Mouse (Mus musculus): ENCODE data around the gene Slc37a1.
A peak's percentile ranks its signal among the peaks of the same experiment; 100 is the strongest.

The Slc37a1 gene

DNA sequence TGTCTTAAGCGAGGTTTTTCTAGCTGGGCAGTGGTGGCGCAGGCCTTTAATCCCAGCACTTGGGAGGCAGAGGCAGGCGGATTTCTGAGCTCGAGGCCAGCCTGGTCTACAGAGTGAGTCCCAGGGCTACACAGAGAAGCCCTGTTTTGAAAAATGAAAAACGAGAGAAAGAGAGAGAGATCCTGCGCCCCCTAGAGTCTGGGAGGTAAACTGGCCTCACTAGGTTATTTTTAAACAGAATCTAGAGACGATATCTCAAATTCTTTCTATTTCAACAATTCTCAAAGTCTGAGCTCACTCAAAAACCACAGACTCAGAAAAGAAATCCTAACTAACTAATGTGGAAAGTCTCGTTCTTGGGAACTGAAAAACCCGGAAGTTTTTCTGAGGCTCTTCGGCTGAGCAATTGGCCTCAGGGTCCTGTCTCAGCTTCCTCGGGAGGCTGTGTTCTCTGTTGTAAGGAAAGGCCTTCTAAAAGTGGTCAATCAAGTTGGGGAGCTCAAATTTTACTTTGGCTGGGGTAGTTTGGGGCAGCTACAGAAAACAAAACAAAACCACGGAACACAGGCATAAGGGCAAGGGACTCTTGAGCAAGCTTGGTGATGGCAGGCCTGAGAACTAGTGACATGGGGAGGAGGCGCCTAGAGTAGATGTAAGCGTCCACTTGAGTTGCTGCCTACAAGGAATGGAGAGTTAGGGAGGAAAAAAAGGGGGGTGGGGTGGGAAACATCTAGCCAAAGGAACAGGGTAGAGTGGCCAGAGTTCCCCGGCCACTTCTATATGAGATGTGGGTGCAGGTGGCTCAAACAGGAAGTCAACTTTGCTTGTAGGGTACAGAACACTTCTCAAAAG is 8.0 kb downstream of the Slc37a1 start:
- DNase-seq (ENCODE audit: low spot score), result peak; percentile 39

DNA sequence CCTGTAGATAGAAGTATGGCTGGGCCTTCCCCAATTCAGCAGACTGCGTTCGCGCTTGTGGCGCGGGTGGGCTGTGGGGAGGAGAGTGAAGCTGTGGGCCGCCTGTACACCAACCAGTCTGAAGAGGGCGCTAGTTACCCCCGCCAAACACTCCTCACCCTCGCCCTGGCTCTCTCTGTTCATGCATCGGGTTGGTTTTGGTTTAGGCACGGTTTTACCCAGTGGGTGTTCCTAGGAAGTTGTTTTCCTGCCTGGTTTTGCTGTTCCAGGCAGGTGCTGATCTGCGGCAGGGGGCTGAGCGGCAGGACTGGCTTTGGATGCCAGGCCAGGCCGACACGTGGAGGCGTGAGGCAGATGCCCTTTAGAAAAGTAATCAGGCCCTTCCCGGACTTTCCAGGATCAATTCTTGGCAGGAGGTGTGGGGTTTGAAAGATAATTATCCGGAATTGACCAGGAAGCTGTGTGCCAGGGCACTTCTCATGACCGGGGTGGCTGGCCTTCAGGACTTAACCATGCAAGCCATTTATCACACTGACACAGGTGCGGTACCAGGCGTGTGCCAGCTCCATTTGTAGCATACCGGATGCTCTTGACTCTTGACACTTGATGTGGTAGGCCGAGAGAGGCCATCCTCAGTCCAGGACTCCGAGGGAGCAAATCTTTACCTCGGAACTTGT is 8.8 kb downstream of the Slc37a1 start:
- peak; percentile 66 for DNase-seq (ENCODE audit: low spot score)

DNA sequence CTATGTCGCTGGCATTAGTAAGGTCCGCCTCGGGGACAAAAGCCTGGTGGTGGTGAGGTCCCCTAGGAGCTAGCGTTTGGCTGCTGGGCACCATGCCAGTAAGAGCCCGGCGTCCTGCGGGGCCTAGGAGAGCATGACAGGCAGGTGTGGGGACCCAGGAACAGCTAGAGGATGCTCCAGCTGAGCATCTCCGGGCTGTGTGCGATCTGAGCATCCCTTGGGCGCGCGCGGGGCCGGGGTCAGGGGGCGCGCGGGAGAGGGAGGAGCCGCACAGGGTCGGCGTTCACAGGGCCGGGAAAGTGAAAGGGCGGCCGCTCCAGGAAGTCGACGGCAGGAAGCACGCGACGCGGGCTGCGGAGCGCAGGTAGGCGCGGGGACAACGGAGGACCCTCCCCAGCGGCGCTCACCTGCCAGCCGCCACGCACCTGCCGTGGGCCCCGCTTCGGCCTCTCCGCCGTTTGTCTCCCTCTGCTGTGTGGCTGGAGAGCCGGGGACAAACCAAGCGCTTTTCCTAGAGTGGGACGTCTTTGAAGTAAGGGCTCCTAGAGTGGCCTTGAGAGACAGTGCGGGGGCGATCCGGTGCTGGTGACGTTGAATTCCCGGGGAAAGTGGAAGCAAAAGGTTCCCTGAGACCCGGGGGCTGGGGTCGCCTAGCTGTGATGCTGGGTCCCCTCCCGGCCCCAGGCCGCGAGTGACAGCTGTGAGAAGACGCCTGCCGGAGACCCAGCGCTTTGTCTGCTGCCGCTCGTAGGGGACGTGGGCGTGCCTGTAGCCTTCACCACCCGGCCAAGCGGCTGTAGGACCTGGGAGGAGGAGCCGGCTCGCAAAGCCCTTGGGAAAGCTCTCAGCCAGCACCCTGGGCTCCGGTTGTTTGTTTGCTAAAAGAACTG is 9.5 kb downstream of the Slc37a1 start:
- DNase-seq (ENCODE audit: low spot score), result peak; percentile 80

DNA sequence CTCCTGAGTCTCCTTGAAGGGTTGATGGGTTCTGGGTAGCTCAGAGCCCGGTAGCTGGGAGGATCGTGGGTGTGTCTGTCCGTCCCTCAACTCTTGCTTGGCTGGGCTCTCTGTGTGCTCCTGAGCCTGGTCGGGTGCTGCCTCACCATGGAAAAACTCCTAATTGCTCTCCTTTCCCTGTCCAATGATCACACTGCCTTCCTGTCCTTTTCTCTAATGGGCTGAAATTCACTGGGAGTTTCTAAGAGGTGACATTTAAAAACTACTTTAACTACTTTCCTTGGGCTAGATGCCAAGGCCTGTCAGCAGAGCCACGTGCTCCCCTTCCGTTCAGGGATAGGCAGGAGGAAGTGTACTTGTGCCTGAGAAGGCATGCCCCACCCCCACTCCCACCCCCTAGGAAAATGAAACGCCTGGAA is 10.9 kb downstream of the Slc37a1 start:
- no peak for DNase-seq (ENCODE audit: low spot score)

DNA sequence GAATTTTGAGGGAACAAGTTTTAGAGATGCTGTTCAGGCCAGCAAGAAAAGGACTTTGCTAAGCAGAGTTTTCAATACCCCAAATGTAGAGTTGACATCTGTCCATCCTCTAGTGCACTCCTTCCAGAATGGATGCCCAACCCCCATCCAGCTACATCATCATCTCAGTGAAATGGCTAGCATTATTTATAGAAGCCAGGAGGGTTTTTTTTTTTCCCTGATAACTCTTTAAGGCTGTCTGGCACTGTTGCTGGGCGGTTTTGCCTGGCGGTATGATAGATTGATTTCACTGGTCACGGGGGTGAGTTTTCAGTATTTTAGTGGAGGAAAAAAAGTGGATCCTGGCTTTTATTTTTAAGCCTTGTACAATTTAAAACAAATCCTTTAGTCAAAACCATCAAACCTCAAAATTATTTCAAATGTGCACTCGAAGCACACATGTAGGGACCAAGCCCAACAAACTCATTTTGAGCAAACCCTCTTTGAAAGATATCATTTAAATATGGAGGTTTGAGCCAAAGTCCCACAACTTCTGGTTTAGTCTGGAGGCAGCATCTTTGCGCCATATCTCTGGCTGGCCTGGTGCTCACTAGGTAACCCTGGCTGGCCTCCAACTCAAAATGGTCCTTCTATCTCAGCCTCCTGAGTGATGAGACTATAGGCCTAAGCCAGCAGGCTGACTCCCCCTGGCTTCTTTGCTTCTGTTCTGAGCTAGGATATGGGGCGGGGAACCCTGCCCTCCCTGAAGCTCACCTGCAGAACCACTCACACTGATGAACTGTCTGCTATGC is 12.0 kb downstream of the Slc37a1 start:
- DNase-seq (ENCODE audit: low spot score), result no peak

DNA sequence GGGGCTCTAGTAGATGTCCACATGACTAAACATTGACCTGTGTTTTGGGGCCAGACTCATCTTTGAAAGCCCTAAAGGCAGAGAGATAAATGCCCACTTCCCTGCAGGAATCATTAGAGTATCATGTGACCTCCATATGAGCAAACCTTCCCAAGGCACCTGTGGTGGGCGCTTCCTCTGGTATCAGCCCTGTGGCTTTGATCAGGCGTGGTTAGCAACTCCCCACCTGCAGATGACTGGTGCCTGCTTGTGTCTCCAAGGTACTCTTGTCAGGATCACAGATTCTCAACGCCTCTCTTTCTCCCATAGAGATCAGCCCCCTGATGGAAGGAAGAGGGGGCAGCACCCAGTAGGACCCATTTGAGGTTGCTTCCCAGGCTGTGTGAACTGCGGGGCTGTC is 13.4 kb downstream of the Slc37a1 start:
- DNase-seq (ENCODE audit: low spot score), result no peak

DNA sequence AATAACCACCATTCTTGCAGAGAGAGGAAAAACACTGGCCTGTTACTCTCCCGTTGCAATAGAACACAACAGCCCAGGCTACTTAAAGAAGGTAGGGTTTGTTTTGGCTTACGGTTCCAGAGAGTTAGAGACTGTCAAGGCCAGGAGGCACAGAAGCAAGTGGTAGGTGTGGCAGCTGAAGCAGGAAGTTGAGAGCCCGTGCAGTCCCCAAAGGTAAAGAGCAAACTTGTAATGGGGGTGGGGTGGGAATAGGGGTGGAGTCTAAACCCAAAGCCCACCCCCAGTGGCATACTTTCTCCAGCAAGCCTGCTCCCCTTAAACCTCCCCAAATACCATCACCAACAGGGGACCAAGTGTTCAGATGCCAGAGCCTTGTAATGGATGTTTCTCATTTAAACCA is 14.1 kb downstream of the Slc37a1 start:
- DNase-seq (ENCODE audit: low spot score), result no peak

DNA sequence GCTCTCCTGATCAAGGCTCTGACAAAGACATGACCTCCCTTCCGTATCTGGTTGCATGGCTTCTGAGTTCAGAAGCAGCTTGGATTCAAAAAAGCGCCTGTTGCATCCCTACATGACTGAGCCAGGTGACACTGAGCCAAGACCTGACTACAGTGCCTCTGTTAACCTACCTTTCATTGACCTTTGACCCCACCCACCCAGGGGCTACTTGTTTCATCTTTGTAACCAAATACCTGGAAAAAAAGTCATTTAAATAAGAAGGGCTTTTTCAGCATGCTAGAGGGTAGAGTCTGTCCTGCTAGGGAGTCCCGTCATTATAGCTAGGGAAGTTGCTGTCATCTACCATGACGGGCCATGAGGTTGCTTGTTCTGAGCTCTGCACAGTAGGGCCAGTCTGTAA is 16.8 kb downstream of the Slc37a1 start:
- no peak for DNase-seq (ENCODE audit: low spot score)

DNA sequence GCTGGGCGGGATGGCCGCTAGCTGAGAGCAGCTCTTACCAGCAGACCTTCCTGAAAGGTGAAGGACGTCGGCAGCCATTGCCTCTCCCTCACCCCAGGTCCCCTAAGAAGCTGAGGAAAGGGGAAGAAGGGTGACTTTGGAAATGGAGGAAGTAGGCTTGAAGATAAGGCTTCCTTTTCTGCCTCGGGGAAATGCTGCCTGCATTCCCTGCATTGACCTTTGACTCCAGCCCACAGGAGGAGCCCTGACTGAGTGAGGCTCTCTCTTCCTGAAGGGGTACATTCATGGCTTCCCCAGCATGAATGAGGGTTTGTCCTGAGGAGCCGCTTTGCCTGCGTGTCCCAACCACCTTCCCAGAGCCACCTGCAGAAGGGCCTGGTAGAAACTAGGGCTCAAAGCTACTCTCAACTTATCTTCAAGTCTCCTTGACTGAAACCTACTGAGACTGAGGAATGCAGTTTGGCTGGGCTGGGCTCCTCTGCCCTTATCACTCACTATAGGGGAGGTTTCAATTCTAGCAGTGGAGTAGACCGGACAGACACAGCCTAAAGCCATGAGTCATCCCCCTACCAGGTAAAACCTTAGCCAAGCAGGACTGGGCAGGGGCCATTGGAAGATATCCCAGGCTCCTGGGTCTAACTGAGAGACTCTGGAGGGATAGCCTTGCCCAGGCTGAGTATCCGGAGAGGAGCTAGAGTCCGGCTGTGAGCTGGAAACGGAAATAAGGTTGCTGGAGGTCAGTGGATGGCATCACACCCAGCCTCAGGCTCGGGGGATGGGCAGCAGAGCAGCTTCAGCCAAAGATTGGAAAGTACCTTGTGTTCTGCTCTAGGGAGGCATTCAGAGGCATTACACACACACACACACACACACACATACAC is 18.5 kb downstream of the Slc37a1 start:
- DNase-seq (ENCODE audit: low spot score), result no peak

DNA sequence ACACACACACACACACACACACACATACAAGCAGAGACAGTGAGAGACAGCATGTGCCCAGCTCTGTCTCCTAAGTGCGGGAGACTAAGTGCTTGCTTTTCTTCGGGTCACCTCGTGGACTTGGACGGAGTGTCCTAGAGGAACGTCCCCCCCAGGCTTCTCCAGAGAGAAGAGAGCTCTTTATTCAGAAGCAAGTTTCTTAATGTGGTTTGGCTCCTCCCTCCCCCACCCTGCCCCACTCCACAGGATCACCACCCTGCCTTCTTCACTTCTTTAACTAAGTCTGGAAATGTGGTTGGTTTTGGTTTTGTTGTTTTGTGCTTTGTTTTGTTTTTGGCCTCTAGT is 19.2 kb downstream of the Slc37a1 start:
- DNase-seq (ENCODE audit: low spot score), result no peak

DNA sequence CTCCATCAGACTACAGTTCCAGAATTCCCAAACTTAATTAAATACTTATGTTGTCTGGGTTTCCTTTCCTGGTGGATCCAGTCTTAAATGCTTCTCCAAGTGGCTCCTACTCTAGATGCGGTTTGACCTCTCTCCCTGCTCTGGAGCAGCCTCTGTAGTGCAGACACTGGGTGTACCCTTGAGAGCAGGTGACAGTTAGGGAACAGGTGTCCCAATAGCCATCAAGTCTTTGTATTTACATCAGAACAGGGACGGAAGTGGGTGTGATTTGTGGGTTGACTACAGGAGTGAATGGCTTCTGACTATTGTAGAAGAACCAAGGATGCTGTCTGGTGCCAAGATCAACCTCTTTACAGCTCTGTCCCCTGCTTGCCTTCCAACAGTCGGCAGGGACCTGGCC is 21.2 kb downstream of the Slc37a1 start:
- no peak for DNase-seq (ENCODE audit: low spot score)

DNA sequence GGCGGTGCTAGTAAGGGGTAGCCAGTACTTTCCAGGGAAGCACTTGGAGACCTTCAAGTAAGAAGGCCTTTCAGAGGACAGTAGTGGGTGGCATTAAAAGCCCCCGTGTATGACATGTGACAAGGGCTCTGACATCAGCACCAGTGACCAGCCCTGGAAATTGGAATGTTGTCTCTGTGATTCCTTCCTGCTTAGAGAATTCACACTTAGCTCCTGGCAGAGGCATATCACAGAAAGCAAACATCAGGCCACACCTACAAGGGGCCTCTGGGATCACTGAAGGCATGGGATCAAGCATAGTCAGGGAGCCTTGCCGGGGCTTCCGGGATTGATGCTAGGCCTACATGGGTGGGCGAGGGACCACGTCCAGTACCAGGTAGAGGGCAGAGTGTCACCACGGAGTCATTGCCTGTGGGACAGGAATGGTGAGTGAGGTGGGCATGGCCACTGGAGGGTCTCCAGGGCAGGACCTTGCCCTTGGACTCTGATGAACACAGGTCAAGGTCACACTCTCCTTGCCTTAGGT is 21.8 kb downstream of the Slc37a1 start:
- DNase-seq (ENCODE audit: low spot score), result no peak

DNA sequence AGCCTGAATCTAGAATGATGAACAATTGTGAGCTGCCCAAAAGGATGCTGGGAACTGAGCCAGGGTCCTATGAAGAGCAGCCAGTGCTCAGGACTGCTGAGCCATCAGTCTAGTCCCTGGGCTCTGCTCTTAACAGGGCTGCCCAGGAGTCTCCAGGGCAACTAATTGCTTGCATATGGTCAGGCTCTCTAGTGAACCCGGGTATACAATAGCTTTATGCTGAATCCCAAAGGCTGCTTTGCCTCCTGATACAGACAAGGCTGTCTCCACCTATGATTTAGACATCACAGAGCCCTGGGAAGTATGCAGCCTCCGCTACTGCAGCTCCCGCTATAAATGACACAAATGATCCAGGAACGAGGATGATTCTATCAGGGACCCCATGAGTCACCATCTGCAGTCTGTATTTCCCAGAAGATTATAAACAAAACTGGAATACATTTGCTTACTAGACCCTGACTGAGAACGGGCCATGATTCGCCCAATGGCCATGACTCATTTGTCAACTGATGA is 22.7 kb downstream of the Slc37a1 start:
- no peak for DNase-seq (ENCODE audit: low spot score)

DNA sequence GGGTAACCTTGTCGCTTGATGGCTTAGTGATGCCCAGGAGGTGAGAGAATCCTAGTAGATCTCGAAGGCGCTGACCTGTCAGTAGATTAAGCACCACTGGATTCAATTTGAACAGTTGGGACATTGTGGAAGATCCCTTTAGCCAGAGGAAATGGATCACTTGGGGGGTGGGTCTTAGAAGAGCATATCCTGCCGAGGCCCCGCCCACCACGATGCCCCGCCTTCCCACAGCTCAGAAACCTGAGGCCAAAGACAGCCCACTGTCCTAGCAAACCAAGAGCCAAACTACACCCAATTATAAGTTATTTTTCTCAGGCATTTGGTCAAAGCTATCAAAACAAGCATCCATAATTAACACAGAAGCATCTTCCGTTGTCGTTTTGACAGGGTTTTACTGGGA is 24.5 kb downstream of the Slc37a1 start:
- no peak for DNase-seq (ENCODE audit: low spot score)

DNA sequence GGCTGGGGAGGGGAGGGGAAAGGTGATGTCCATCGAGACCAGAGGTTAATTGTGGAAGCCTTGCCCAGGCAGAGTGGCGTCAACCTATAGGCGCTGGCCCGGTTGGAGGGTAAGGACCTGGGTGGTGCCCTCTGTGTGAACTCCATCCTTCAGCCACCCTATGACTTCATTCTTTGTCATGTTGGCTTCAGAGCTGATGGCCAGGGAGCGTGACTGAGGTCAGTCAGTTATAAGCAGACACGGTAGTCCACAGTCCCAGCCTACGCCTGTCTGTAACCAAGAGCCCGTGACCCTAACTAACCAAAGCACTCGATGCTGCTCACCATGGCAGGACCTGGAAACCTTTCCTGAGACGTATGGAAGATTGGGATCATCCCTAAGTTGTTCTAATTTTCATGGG is 26.1 kb downstream of the Slc37a1 start:
- no peak for DNase-seq (ENCODE audit: low spot score)

DNA sequence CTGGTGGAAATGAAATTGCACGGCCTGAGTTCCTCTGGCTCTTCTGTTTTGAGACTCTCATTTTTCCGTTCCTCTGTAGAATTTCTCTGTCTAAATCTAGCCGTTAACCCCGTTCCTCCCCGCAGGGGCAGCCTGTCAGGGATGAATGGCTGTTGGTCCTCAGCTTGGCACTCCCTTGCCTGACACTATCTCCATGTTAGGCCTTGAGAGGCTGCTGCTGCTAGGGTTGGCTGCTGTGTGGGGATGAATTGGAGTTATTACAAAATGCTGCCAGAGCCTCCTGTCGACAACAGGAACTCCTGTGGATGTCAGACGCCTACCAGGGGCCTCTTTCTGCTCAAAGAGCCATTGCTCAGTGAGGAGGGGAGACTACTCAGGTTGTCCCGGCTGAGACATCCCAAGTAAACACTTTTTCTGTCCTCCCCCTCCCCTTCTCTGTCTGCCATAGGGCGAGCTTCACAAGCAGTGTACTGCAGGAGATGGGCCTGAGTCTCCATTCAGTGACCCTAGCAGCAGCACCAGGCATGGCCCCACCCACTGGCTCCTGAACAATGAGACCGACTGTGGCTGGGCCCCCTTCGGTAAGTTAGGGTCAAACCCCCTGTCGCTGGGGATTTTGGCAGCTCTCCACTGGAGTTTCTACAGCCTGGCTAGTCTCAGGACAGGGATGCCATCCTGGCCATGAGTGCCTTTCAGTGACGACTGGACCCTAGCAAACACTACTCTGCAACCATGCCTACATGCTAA is 28.6 kb downstream of the Slc37a1 start:
- peak; percentile 58 for DNase-seq (ENCODE audit: low spot score)

DNA sequence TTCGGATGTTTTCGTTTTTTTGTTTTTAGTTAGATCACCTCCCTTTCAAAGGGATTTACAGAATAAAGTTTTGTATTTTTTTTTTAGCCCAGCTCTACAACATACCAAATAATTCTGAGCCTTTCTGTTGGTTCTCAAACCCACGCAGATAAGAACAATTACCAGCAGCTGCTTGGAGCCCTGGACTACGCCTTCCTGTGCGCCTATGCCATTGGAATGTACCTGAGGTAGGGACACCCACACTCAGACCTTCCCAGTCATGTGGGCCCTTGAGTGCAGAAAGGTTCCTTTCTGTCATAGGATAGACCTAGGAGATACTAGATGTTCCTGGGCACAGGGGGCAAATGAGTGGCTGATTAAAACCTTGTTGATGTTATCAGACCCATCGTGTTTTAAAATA is 29.4 kb downstream of the Slc37a1 start:
- no peak for DNase-seq (ENCODE audit: low spot score)

DNA sequence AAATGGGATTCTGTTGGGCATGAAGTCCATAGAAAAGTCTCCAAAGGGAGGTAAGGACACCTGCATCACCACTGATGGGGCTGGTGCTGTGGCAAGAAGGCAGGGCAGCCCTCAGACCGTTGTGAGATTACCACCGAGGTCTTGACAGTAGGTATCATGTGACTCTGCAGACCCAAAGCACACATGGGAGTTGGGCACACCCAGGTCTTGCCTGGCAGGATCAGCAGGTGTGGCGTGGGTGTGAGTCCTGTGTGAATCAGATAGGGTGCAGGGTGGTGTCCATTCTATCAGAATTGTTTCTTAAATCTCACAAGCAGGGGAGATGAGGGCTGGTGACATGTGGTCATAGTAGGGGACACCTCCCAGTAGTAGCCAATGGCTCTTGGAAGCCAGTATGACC is 30.4 kb downstream of the Slc37a1 start:
- DNase-seq (ENCODE audit: low spot score), result no peak

DNA sequence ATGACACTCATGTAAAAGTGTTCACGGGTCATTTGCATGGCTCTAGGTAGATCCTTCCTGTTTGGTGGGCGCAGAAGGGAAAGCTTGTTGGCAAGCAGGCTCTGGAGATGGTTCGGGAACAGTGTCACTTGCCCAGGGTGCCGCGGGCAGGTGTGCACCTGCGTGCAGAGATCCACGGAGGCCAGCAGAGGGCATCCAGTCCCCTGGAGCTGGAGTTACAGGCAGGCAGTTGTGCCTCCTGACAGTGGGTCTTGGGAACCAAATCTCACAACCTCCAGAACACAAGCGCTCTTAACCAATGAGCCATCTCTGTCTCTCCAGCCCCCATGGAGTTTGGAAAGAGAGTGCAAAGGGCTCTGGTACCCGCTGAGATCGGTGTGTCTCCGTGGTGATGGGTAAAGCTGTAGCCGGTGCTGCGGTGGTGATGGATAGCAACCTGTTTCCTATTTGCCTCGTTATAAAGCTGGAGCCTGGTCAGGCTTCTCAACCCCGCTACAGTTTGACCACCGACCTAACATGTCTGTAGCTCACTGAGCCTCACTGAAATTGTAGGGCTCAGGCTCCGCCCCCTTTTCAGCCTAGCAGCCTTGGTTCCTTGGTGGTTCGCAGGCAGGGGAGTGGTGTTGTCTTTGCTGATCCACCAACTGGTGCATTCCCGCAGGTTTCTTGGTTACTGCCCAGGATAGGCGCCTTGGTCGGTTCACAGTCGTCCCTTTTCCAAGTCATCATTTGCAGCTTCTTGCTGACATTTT is 31.1 kb downstream of the Slc37a1 start:
- no peak for DNase-seq (ENCODE audit: low spot score)
